Mouse (Mus musculus): ENCODE data around the gene Serpina3g. TPM values are rescaled to one million over a fixed set of nuclear protein-coding genes. Genes with fewer than 3 reads are reported as not detected.
"Not testable (repeated sequence)": the region's sequence is repeated elsewhere in the genome, so short reads cannot be mapped to it uniquely, and the experiment has no call there.

Serpina3g gene
- under 1 TPM; 0.20 to 0.91 TPM for total RNA-seq (2021)
- long read RNA-seq, experiment 1 = 0 reads
- long read RNA-seq, experiment 2, partial matches to known transcripts = 1 of 1 reads
- long read RNA-seq, experiment 2, other reads (novel, unspliced or antisense) = 0 of 1 reads

DNA sequence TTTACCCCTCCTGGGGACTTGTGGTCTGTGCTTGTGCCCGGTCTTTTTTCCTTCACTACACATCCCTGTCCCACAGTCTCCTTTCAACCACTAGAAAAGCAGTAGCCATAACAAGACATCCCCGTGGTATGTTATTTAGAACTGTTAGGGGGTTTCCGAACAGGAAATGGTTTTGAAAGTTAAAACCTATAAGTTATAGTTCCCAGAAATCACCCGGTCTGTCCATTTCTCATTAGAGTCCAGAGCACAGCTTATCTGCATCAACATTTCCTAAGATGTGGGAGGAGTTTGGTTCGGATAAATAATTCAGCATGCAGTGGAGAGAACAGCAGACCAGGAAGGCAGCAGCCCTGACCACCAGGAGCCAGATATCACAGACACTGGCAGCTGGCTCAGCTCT, at the start of gene Serpina3g:
Gene Serpina3g (plus strand): TSS at position 331 of the 400 bp plus-strand sequence.
- DNase-seq (ENCODE audit: low spot score in 2 of 2) = no peak

- no peak for DNase-seq (ENCODE audit: low spot score in 2 of 2)
These were observed 46.8 kb upstream of the Serpina3g start for GRCm38 (mm10) chr12:104189246-104189645.

DNA sequence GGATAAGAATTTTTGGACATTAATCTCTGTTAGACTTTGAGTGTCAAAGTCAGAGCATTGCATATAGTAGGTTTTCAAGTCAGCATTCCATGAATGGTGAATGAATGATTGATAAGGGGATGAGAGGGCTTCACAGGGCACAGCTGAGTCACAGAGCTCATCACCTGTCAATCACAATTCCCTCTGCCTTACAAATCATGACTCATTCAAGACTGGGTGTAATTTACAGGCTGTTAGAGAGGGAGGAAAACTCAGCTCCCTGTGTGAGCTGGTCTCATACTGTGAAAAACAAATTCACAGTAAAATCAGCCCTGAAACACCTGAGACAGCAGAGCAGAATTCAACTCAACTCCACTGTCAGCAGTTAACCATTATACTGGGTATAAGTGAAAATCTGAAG, 45.2 kb upstream of the Serpina3g start:
- no peak for DNase-seq (ENCODE audit: low spot score in 2 of 2)

- no peak for DNase-seq (ENCODE audit: low spot score in 2 of 2)
These were observed 26.9 kb upstream of the Serpina3g start for GRCm38 (mm10) chr12:104209149-104209548.

DNA sequence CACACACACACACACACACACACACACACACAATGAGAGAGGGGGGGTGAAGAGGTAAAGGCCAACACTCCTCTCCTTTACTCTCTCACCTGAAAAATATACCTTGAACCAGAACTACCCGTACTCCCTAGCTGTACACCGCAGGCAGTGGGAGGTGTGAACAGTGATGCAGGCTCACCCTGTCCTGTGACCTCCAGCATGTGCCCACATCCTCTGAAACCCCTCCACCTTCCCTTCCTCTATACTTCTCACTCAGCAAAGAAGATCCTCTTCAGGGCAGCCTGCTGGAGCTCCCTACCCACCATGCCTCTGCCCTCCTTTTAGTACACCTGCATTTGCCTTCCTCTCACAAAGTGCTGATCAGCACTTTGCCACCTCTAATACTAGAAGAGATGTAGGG, 26.2 kb upstream of the Serpina3g start:
- DNase-seq (ENCODE audit: low spot score in 2 of 2) = no peak

GRCm38 (mm10) chr12:104213689-104214444, 22.2 kb upstream of the Serpina3g start:
- DNase-seq (ENCODE audit: low spot score in 2 of 2) = no peak

GRCm38 (mm10) chr12:104214445-104214753, 21.6 kb upstream of the Serpina3g start, which contains the start of gene Serpina3f:
TSS of gene Serpina3f (plus strand) at chr12:104214544.
- no peak for DNase-seq (ENCODE audit: low spot score in 2 of 2)

DNA sequence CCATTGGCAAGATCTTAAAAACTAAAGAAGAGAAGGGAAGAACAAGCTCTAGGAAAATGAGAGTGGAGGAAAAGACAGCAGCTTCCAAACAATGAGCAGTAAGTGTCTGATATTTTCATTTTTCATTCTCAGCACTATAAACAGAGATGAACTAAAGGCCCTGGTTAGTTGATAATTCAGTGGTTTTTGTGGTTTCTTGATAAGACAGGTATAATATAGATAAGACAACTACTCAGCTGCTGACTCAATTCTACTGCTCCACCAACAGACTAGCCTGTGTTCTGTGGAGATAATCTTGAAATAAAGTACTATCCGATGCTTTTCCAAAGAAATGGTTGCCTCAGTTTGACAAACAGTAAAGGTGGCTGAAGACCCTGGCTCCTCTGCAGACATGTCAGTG, 20.8 kb upstream of the Serpina3g start:
- no peak for DNase-seq (ENCODE audit: low spot score in 2 of 2)

DNA sequence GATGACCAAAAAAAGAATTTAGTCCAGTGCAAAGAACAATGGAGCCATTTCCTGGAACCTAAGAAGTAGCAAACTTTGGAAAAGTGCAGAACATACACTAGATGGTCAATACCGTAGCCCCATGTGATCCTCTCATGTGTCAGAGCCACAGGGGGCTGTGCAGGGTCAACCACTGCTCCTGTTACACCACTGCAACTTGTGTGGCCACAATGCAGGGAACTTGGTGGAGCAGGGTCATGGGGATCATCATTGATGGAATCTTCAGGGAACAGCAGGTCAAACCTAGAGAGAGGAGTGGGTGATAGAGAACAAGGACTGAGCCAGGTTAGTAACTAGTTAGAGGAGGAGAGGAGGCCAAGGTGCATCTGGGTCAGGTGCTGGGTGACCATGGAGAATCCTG, 14.4 kb upstream of the Serpina3g start:
- no peak for DNase-seq (ENCODE audit: low spot score in 2 of 2)

DNA sequence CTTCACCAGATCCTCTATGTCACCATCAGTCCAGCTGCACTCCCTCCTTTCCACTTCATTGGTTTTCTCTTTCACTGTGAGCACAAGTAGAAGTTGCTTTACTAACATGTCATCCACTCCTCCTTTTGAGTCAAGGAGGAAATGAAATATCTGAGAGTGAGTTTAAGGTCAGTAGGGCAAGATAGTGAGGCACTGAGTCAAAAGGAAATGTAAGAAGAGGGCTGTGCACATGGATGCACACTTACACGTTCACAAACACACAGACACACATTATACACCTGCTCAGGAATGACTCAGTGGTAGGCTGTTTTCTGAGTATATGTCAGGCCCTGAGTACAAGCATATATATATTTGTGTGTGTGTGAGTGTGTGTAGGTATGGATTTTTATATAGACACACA, 12.4 kb upstream of the Serpina3g start:
- DNase-seq (ENCODE audit: low spot score in 2 of 2) = no peak

DNA sequence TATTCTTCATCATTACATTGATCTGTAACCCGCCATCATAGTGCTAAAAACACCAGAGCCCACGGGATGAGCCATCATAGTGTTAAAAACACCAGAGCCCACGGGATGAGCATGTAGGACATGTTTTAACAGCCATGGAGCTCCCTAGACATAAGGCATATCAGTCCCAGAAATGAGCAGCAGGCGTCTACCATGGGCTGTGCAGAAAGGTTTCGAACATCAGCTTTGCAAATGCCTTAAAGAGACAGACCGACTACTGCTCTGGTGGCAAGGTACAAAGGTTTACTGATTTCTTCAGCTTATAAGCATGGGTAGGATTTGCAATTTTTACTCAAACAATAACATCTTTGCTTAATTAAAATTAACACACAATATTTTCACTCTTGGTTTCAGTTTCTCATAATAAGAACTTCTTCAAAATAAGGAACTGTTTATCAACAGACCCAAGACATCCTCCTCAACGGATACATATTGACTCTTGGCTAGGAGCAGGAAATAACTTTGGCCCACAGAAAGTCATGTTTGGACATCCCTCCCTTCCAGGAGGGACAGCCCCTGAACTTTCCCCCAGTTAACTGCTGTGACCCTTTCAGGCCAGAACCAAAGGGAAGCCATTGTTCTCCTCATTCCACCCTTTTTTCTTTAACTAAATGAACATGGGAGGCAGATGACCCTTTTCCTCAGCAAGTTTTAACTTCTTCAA, 11.3 kb upstream of the Serpina3g start:
- DNase-seq (ENCODE audit: low spot score in 2 of 2) = no peak

GRCm38 (mm10) chr12:104230762-104231161, 5.3 kb upstream of the Serpina3g start:
- DNase-seq (ENCODE audit: low spot score in 2 of 2) = no peak

GRCm38 (mm10) chr12:104238048-104238447, 2.0 kb downstream of the Serpina3g start:
- DNase-seq (ENCODE audit: low spot score in 2 of 2) = not testable (repeated sequence)

DNA sequence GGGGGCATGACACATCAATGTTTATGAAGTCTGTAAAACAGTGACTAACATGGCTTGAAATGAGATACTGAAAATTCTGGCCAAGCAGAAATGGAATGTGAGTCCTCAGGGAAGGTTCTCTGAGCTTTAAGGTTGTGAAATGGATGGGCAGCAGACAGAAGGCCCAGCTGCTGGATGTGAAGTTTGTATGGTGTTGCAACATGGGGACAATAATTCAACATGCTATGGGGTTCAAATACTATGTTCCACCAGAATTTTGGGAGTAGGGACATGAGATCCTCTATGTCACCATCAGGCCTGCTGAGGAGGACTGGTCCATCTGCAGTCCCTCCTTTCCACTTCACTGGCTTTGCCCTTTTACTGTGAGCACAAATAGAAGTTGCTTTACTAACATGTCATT, 7.3 kb downstream of the Serpina3g start:
- no peak for DNase-seq (ENCODE audit: low spot score in 2 of 2)

DNA sequence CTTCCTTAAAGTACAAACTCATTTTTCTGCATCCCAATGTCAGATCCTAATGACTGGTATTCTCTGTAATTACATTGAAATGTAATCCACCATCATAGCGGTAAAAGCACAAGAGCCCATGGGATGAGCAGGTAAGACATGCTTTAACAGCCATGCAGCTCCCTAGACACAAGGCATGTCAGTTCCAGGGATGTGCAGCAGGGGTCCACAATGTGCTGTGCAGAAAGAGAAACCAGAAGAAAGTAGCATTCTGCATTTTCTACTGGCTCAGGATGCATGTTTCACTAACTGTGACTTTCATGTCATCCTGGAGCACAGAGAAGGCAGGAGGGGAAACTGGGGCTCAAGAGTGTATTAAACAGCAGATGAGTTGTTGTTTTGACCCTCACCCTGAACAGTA, 9.0 kb downstream of the Serpina3g start:
- DNase-seq (ENCODE audit: low spot score in 2 of 2) = peak in 1 of 2 experiments; percentile 10

GRCm38 (mm10) chr12:104245595-104245994, 9.6 kb downstream of the Serpina3g start:
- peak in 1 of 2 experiments; percentile 10 for DNase-seq (ENCODE audit: low spot score in 2 of 2)

DNA sequence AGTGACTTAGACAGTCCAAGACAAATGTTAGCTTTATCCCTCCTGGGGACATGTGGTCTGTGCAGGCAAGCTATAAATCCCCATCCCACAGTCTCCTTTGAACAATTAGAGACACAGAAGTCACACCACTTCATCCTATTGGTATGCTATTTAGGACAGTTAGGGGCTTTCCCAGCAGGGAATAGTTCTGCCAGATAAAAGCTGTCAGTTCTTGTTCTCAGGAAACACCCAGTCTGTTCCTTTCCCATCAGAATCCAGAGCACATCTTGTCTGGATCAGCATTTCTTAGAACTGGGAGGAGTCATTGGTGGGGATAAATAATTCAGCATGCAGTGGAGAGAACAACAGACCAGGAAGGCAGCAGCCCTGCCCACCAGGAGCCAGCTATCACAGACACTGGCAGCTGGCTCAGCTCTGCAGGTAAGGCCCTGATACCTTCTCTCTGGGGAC, 11.5 kb downstream of the Serpina3g start:
- DNase-seq (ENCODE audit: low spot score in 2 of 2) = no peak

DNA sequence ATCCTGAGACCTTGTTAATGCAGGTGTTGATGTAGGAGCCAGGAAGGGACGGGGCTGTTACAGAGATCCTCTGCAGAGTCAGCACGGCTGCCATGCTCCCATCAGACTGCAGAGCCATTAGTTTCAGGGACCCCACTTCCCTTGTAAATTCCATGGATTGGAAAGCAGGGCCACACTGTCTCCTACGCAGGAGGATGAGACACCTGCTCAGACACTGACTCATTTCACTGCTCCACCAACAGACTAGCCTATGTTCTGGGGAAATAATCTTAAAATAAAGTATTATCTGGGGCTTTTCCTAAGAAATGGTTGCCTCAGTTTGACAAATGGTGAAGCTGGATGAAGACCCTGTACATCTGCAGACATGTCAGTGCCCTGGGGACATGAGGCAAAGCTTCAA, 12.2 kb downstream of the Serpina3g start:
- no peak for DNase-seq (ENCODE audit: low spot score in 2 of 2)

GRCm38 (mm10) chr12:104261041-104261440, 25.0 kb downstream of the Serpina3g start:
- DNase-seq (ENCODE audit: low spot score in 2 of 2) = no peak

DNA sequence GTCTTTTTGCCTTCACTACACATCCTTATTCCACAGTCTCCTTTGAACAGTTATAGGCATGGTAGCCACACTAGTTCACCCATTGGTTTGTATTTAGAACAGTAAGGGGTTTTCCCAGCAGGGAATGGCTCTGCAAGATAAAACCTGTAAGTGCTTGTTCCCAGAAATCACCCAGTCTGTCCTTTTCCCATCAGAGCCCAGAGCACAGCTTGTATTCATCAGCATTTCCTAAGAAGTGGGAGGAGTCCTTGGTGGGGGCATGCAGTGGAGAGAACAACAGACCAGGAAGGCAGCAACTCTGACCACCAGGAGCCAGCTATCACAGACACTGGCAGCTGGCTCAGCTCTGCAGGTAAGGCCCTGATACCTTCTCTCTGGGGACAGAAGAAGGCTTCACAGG, 26.8 kb downstream of the Serpina3g start, which contains the start of gene Serpina3i:
Gene Serpina3i (plus strand): TSS at position 260 of the 400 bp plus-strand sequence.
- no peak for DNase-seq (ENCODE audit: low spot score in 2 of 2)

DNA sequence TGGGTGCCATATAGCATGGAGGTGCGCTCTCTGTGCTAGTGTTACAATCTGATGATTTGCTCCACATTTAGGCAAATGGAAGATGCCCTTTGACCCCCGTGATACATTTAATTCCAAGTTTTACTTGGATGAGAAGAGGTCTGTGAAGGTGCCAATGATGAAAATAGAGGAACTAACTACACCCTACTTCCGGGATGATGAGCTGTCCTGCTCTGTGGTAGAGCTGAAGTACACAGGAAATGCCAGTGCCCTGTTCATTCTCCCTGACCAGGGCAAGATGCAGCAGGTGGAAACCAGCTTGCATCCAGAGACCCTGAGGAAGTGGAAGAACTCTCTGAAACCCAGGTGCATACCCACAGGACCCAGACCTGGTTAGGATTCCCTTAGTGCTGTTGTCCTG, 30.3 kb downstream of the Serpina3g start:
- DNase-seq (ENCODE audit: low spot score in 2 of 2) = no peak
